Mouse (Mus musculus): ENCODE measurements around the gene Twistnb. TPM values are rescaled to one million over a fixed set of nuclear protein-coding genes. Genes with fewer than 3 reads are reported as not detected.

The Twistnb gene
- polyA plus RNA-seq (2012; rRNA removed) (2.2 and 4.0 TPM in 2 replicates), polyA plus RNA-seq (2014; fragmentation: Nextera tagmentation; extraction: Ambion mirVana) (34.3 and 37.1 TPM in 2 replicates)

GRCm38 (mm10) chr12:33429387-33430160, at the start of gene Twistnb:
Gene Twistnb, plus strand, starts transcription at chr12:33429635.
- under 1% methylated on average over 65 of the region's 66 CpGs for WGBS (ENCODE audit: insufficient replicate concordance)
- peak within 1 kb of the TSS; percentile 79 for H3K9ac ChIP-seq (replicated peaks)
- no peaks in the 10 kb centered on the region; a peak in 1 of 4 replicates for H3K4me1 ChIP-seq (replicated peaks; ENCODE audit: control insufficient read depth in 2 of 2, insufficient read depth in 2 of 2, low read length in 1 of 2)
- peak within 1 kb of the TSS; percentile 69 for H3K4me2 ChIP-seq (ENCODE audit: low read depth)
- H3K4me3 ChIP-seq (ENCODE audit: insufficient read depth in 1 of 2, low read depth in 2 of 2, low read length in 2 of 2): peak within 1 kb of the TSS; percentile 85 to 86
- no peaks in the 10 kb centered on the region for H3K9me3 ChIP-seq (ENCODE audit: control insufficient read depth, low read length)
- peak within 1 kb of the TSS; percentile 1; the same call in 1 of the 2 replicates for H3K27ac ChIP-seq
- no peaks in the 10 kb centered on the region for H3K36me3 ChIP-seq (replicated peaks; ENCODE audit: control insufficient read depth, insufficient read depth, low read depth)
- TF ChIP-seq EP300 (IDR thresholded peaks at IDR 0.05; ENCODE audit: low read depth) (no peak), CTCF (IDR thresholded peaks at IDR 0.05; ENCODE audit: low read depth) (peak; percentile 85)
- H3K27me3 ChIP-seq (ENCODE audit: control insufficient read depth, insufficient read depth, low read length): no peaks in the 10 kb centered on the region
- ATAC-seq (ENCODE audit: insufficient read depth) (peak; percentile 96), DNase-seq (ENCODE audit: low read depth in 3 of 3, low spot score in 3 of 3) (peak; percentile 92 to 95 (median 94))

- H3K4me2 ChIP-seq (ENCODE audit: low read depth): no peak overlapping the region
- H3K27me3 ChIP-seq (ENCODE audit: control insufficient read depth, insufficient read depth, low read length): no peaks in the 10 kb centered on the region
- peak; percentile 27 to 49 (median 41) for DNase-seq (ENCODE audit: low read depth in 3 of 3, low spot score in 3 of 3)
- TF ChIP-seq EP300 (IDR thresholded peaks at IDR 0.05; ENCODE audit: low read depth): no peak
- peak; percentile 90 for TF ChIP-seq CTCF (IDR thresholded peaks at IDR 0.05; ENCODE audit: low read depth)
- H3K4me1 ChIP-seq (replicated peaks; ENCODE audit: control insufficient read depth in 2 of 2, insufficient read depth in 2 of 2, low read length in 1 of 2): no peaks in the 10 kb centered on the region
- no peak overlapping the region for H3K27ac ChIP-seq
- H3K4me3 ChIP-seq (ENCODE audit: insufficient read depth in 1 of 2, low read depth in 2 of 2, low read length in 2 of 2): no peak overlapping the region
- WGBS (ENCODE audit: insufficient replicate concordance): 12% methylated on average over 5 of the region's 5 CpGs
- H3K36me3 ChIP-seq (replicated peaks; ENCODE audit: control insufficient read depth, insufficient read depth, low read depth): no peaks in the 10 kb centered on the region
- no peak for ATAC-seq (ENCODE audit: insufficient read depth)
- H3K9me3 ChIP-seq (ENCODE audit: control insufficient read depth, low read length): no peaks in the 10 kb centered on the region
- no peak overlapping the region for H3K9ac ChIP-seq (replicated peaks)
These were observed 40.6 kb upstream of the Twistnb start for GRCm38 (mm10) chr12:33388842-33389241.

- Histone ChIP-seq H3K9ac (replicated peaks) (no peak overlapping the region), H3K4me1 (replicated peaks; ENCODE audit: control insufficient read depth in 2 of 2, insufficient read depth in 2 of 2, low read length in 1 of 2) (no peaks in the 10 kb centered on the region), H3K27me3 (ENCODE audit: control insufficient read depth, insufficient read depth, low read length) (no peaks in the 10 kb centered on the region), H3K4me3 (ENCODE audit: insufficient read depth in 1 of 2, low read depth in 2 of 2, low read length in 2 of 2) (no peak overlapping the region), H3K9me3 (ENCODE audit: control insufficient read depth, low read length) (no peaks in the 10 kb centered on the region), H3K27ac (no peak overlapping the region), H3K4me2 (ENCODE audit: low read depth) (no peak overlapping the region), H3K36me3 (replicated peaks; ENCODE audit: control insufficient read depth, insufficient read depth, low read depth) (no peaks in the 10 kb centered on the region)
- DNase-seq (ENCODE audit: low read depth in 3 of 3, low spot score in 3 of 3) (no peak), ATAC-seq (ENCODE audit: insufficient read depth) (no peak)
- no peak for TF ChIP-seq EP300 (IDR thresholded peaks at IDR 0.05; ENCODE audit: low read depth)
- TF ChIP-seq CTCF (IDR thresholded peaks at IDR 0.05; ENCODE audit: low read depth): peak; percentile 11; the same call in 1 of the 2 replicates
- 52% methylated on average over 2 of the region's 2 CpGs for WGBS (ENCODE audit: insufficient replicate concordance)
These were observed 38.4 kb upstream of the Twistnb start for GRCm38 (mm10) chr12:33390844-33391560.

GRCm38 (mm10) chr12:33394804-33395623, 34.4 kb upstream of the Twistnb start, which contains the start of gene Efcab10:
Gene Efcab10, plus strand, starts transcription at chr12:33394854.
- Histone ChIP-seq H3K9ac (replicated peaks) (no peak within 1 kb of the TSS), H3K36me3 (replicated peaks; ENCODE audit: control insufficient read depth, insufficient read depth, low read depth) (no peaks in the 10 kb centered on the region), H3K4me1 (replicated peaks; ENCODE audit: control insufficient read depth in 2 of 2, insufficient read depth in 2 of 2, low read length in 1 of 2) (no peaks in the 10 kb centered on the region), H3K4me2 (ENCODE audit: low read depth) (0 out of 2 replicates have a peak within 1 kb of the TSS, but pooled peaks have one; percentile 15), H3K9me3 (ENCODE audit: control insufficient read depth, low read length) (no peaks in the 10 kb centered on the region), H3K27me3 (ENCODE audit: control insufficient read depth, insufficient read depth, low read length) (no peaks in the 10 kb centered on the region), H3K27ac (no peak within 1 kb of the TSS), H3K4me3 (ENCODE audit: insufficient read depth in 1 of 2, low read depth in 2 of 2, low read length in 2 of 2) (no peak within 1 kb of the TSS)
- ATAC-seq (ENCODE audit: insufficient read depth) (no peak), DNase-seq (ENCODE audit: low read depth in 3 of 3, low spot score in 3 of 3) (no peak)
- no peak for TF ChIP-seq CTCF (IDR thresholded peaks at IDR 0.05; ENCODE audit: low read depth)
- no peak for TF ChIP-seq EP300 (IDR thresholded peaks at IDR 0.05; ENCODE audit: low read depth)
- WGBS (ENCODE audit: insufficient replicate concordance): 23% methylated on average over 24 of the region's 24 CpGs
